Mouse (Mus musculus) megakaryocyte, embryonic 14.5 days (primary cell): ENCODE measurements around the gene Fam217b. TPM values are rescaled to one million over a fixed set of nuclear protein-coding genes. Genes with fewer than 3 reads are reported as not detected.

Experiments
- H3K27me3 ChIP-seq: replicated peaks from 2 replicates; pipeline ENCODE3; 2012; ENCODE audit warnings: inconsistent platforms
- H3K36me3 ChIP-seq: replicated peaks from 2 replicates; pipeline ENCODE3; 2012; ENCODE audit warnings: low read length, inconsistent platforms, mixed read lengths
- H3K4me1 ChIP-seq: 2 replicates; pipeline ENCODE4 v1.6.1; 2012; ENCODE audit warnings: inconsistent platforms
- H3K4me3 ChIP-seq: replicated peaks from 2 replicates; pipeline ENCODE3; 2012; ENCODE audit warnings: moderate library complexity, mild to moderate bottlenecking, inconsistent platforms
- H3K9me3 ChIP-seq: 2 replicates; pipeline ENCODE4 v1.6.1; 2012; ENCODE audit warnings: inconsistent platforms
- FLI1 ChIP-seq: IDR thresholded peaks from 2 replicates; pipeline ENCODE4 v1.6.1; 2012; ENCODE audit warnings: low read length, inconsistent platforms, mixed read lengths
- GATA1 ChIP-seq: IDR thresholded peaks from 3 replicates; pipeline ENCODE4 v1.6.1; 2012; ENCODE audit warnings: mixed read lengths, low read length, inconsistent platforms, borderline replicate concordance
- polyA plus RNA-seq: library from polyadenylated mRNA; stranded (reverse); fragments of >175 nt; gene quantifications from 2 replicates; pipeline ENCODE4 v1.2.3, GENCODE M21; 2012; ENCODE audit warnings: low replicate concordance; ENCODE audit not compliant: insufficient read depth

Gene Fam217b
- polyA plus RNA-seq: 6.1 and 12.1 TPM in 2 replicates

DNA sequence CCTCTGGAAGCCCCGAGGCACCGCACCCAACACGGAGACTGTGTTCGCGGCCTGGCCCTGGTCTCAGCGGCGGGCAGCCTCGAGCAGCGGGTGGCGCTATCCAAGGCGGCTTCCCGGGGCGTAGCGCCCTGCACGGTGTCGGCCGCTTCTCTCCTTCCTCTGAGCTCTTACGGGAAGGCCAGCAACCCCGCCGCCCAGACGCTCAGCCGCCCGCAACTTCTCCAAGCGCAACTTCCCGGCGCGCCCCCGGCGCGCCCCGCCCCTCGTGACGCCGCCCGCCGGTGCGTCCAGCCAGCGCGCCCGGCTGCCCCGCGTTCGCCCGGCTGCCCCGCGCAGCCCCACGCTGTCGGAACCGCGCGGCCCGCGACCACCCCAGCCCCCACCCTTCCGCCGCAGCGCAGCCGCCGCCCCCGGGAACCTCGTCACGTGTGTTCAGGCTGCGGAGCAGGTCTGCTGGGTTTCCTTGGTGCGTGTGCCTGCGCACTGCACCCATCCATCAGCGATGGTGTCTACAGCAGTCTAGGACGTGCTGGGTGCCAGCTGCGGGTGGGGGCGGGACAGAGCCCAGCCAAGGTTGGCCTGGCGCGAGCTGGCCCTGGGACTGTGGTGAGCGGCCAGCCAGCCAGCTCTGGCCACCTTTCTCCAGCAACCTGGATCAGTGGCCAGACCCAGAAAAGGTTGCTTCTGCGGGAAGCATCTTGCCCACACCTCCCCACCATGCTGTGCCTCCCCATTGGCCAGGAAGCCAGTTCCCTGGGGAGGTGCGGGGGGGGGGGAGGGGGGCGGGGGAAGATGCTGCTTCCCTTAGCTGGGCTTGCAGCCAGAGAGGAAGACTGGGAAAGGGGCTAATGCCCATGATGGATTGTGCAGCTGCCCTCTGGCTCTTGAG is at the start of gene Fam217b, which contains the start of gene Ppp1r3d:
Gene Fam217b, plus strand, starts transcription at position 264 of the 889 bp plus-strand sequence.
Gene Ppp1r3d, minus strand, starts transcription at position 212 of the 889 bp plus-strand sequence.
- H3K4me3 ChIP-seq: peak within 1 kb of the TSS; percentile 98

DNA sequence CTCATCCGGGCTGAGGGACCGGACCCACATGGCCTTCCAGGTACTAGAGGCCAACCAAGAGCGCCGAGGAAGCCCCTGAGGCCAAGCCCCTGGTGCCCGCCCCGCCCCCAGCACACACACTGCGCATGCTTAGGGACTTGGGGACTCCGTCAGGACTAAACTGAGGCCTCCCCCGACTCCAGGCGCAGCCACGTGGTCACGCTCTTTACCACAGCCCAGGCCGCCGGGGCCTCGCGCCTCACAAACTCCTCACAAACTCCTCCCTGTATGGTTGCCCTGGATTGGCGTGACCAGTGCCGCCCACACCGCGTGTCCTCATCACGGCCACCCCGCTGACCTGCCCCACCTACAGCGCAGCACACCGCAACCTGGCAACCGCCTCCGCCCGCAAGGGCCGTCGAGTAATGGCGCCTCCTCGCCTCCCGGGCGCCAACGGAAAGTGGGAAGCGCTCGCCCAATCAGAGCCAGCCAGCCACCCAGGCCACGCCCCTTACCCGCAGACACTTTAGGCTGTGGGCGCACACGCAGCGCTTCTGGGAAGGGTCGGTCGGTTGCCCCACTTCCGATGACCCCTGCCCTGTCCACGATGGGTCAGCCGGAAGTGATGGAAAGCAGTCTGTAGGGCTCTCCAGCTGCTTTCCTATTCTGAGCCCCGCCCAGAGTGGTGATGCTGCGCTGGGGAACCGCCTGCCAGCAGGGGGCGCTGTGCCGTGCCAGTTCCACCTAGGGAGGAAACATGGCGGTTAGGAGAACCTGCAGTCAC is 7.1 kb upstream of the Fam217b start, which contains the start of gene Sycp2:
Gene Sycp2, minus strand, starts transcription at position 633 of the 763 bp plus-strand sequence.
- H3K4me1 ChIP-seq: peaks cover 16% of the 10 kb centered on the region
- no peaks in the 10 kb centered on the region for H3K27me3 ChIP-seq
- H3K4me3 ChIP-seq: peak within 1 kb of the TSS; percentile 46
- H3K9me3 ChIP-seq: peaks cover 11% of the 10 kb centered on the region
- H3K36me3 ChIP-seq: no peaks in the 10 kb centered on the region
- TF ChIP-seq FLI1: no peak
- TF ChIP-seq GATA1: no peak

More for the DNA sequence above, at the start of gene Fam217b, which contains the start of gene Ppp1r3d:
- peaks cover 28% of the 10 kb centered on the region for H3K36me3 ChIP-seq
- H3K9me3 ChIP-seq: no peaks in the 10 kb centered on the region
- peaks cover 77% of the 10 kb centered on the region for H3K4me1 ChIP-seq
- peaks cover 9% of the 10 kb centered on the region for H3K27me3 ChIP-seq
- TF ChIP-seq FLI1 (no peak), GATA1 (no peak)

GRCm38 (mm10) chr2:178409024-178409423 is 5.3 kb upstream of the Fam217b start:
- H3K9me3 ChIP-seq: peaks cover 11% of the 10 kb centered on the region
- H3K27me3 ChIP-seq: peaks cover 9% of the 10 kb centered on the region
- peaks cover 6% of the 10 kb centered on the region for H3K36me3 ChIP-seq
- no peak overlapping the region for H3K4me3 ChIP-seq
- H3K4me1 ChIP-seq: peaks cover 33% of the 10 kb centered on the region
- TF ChIP-seq FLI1: no peak
- TF ChIP-seq GATA1: no peak

GRCm38 (mm10) chr2:178410286-178410685 is 4.0 kb upstream of the Fam217b start:
- H3K27me3 ChIP-seq: peaks cover 9% of the 10 kb centered on the region
- H3K4me3 ChIP-seq: no peak overlapping the region
- peaks cover 6% of the 10 kb centered on the region for H3K36me3 ChIP-seq
- H3K4me1 ChIP-seq: peaks cover 43% of the 10 kb centered on the region
- TF ChIP-seq FLI1: no peak
- no peak for TF ChIP-seq GATA1
- peaks cover 11% of the 10 kb centered on the region for H3K9me3 ChIP-seq

DNA sequence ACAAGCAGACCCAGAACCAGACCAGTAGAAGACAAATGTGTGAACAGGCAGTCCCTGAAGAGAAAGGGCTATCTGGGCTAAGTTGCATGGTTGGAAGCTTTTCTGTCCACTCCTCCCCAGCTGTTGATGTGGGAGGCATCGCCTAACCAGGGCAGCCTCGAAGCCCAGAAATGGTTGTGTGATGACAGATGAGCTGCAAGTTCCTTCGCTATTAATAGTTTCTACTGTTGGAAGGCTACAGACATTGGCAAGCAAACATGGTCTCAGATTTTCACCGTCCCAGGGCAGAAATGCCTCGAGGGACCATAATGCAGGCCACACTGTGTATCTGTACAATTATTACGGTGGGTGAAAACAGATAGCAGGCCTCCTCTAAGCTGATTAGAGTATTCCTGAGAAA is 1.7 kb upstream of the Fam217b start:
- Histone ChIP-seq H3K27me3 (peaks cover 9% of the 10 kb centered on the region), H3K4me3 (peak overlapping the region; percentile 65), H3K4me1 (peaks cover 60% of the 10 kb centered on the region), H3K36me3 (peaks cover 9% of the 10 kb centered on the region), H3K9me3 (peaks cover 2% of the 10 kb centered on the region)
- TF ChIP-seq FLI1: no peak
- no peak for TF ChIP-seq GATA1

DNA sequence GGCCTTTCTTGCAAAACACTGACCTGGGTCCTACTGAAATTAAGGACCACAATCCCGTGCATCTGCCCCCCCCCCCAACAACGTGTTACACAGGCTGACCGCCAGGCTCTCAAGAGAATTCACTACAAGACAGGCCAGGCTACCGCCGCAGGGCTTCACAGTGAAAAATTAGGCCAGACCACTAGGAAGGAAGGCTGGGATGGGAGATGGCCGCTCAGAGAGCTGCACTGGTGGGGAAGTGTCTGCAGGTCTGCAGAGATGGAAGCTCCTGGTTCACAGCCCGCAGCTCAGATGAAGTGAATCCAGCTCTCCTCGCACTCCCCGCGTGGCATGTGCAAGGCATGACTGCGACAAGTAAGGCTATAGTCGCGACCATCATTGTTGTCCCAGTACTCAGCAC is 1.2 kb upstream of the Fam217b start:
- no peaks in the 10 kb centered on the region for H3K9me3 ChIP-seq
- peaks cover 64% of the 10 kb centered on the region for H3K4me1 ChIP-seq
- H3K27me3 ChIP-seq: peaks cover 9% of the 10 kb centered on the region
- peak overlapping the region; percentile 98 for H3K4me3 ChIP-seq
- TF ChIP-seq FLI1 (no peak), GATA1 (no peak)
- H3K36me3 ChIP-seq: peaks cover 14% of the 10 kb centered on the region

DNA sequence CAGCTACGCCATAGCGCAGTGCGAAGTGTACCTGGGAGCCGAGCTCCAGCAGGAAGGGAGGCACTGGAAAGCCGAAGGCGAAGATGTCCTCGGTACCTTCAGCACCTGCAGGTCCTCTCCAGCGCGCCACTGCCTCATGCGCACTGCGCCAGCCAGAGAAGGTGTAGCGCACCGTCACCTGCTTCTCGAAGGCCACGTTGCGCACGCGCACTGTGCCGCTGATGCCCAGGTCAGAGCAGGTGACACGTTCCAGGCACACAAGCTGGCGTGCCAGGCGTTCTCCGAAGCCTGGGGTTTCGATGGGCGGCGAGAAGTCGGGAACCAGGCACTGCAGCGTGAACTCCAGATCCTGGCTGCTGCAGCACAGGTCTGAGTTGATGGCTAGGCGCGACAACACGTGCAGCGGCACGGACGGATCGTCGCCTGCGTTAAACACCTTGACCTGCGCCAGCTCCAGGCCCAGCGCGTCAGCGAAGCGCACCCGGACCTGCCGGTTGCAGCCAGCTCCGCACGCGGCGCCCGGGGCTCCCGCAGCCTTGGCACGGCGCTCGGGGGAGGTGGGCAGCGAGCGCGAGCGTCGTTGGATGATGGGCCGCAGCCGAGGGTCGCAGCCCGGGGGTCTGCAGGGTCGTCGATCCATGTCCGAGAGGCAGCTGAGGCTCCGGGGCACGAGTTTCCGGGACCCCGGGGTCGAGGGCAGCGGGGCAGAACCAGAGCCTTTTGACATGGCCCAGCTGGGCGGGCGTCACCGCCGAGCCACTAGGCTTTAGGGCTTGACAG is 653 bp upstream of the Fam217b start:
- Histone ChIP-seq H3K4me1 (peaks cover 69% of the 10 kb centered on the region), H3K9me3 (no peaks in the 10 kb centered on the region), H3K36me3 (peaks cover 20% of the 10 kb centered on the region), H3K27me3 (peaks cover 9% of the 10 kb centered on the region), H3K4me3 (peak overlapping the region; percentile 98)
- TF ChIP-seq FLI1 (no peak), GATA1 (no peak)

DNA sequence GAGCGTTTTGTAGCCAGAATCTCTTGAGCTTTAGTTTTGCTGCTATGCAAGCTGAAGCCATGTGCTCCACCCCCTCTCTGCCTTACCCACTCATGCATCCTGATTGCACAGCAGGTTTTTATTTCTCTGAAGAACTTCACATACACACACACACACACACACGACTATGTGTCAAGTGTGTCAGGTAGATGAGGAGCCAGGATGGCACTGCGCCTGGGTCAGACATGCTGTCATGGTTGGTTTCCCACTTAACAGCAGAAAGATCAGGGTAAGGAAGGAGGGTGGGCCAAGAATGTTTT is 775 bp downstream of the Fam217b start:
- Histone ChIP-seq H3K4me1 (peaks cover 79% of the 10 kb centered on the region), H3K4me3 (peak overlapping the region; percentile 98), H3K27me3 (peaks cover 9% of the 10 kb centered on the region), H3K9me3 (no peaks in the 10 kb centered on the region), H3K36me3 (peaks cover 34% of the 10 kb centered on the region)
- no peak for TF ChIP-seq FLI1
- TF ChIP-seq GATA1: no peak

- Histone ChIP-seq H3K36me3 (peaks cover 47% of the 10 kb centered on the region), H3K9me3 (no peaks in the 10 kb centered on the region), H3K4me3 (peak overlapping the region; percentile 89), H3K27me3 (peaks cover 9% of the 10 kb centered on the region), H3K4me1 (peaks cover 88% of the 10 kb centered on the region)
- TF ChIP-seq FLI1 (no peak), GATA1 (no peak)
These were observed 2.1 kb downstream of the Fam217b start for GRCm38 (mm10) chr2:178416427-178416826.
